13 mouse cellular contexts compared by ENCODE assay signal in genomic region chr4:120953667-120954066, GRCm38 (mm10).
"Had no signal": no experiment of that assay in that cellular context is flagged by ENCODE, and none has a peak within 500 bp of the region (broad histone marks: within the 10 kb centered on the region; RNA-seq: fewer than 3 reads in every experiment).

No protein-coding gene starts in this region.

- H3K4me2 ChIP-seq: limb, embryonic 12.5 days; midbrain, embryonic 12.5 days; neural tube, embryonic 15.5 days; stomach, embryonic 15.5 days had no signal

- H3K9me3 ChIP-seq: limb, embryonic 12.5 days; midbrain, embryonic 12.5 days; neural tube, embryonic 15.5 days; stomach, embryonic 15.5 days had no signal

- H3K27ac ChIP-seq: layer of hippocampus, adult 2 months; limb, embryonic 12.5 days; midbrain, embryonic 12.5 days; neural tube, embryonic 15.5 days; stomach, embryonic 15.5 days had no signal

- H3K9ac ChIP-seq: limb, embryonic 12.5 days; midbrain, embryonic 12.5 days; neural tube, embryonic 15.5 days; stomach, embryonic 15.5 days had no signal

- H3K27me3 ChIP-seq: limb, embryonic 12.5 days; midbrain, embryonic 12.5 days; neural tube, embryonic 15.5 days; stomach, embryonic 15.5 days had no signal

- H3K4me3 ChIP-seq: layer of hippocampus, adult 2 months; limb, embryonic 12.5 days; midbrain, embryonic 12.5 days; myocyte; neural tube, embryonic 15.5 days; stomach, embryonic 15.5 days had no signal

- DNase-seq: kidney, adult 18-20 months; kidney, postnatal 10 days; kidney, postnatal 4 days; lung, adult 18-20 months; right cerebral cortex, postnatal 4 days; spleen, adult 18-20 months; thymus, postnatal 36 days had no signal

- H3K36me3 ChIP-seq: limb, embryonic 12.5 days; midbrain, embryonic 12.5 days; neural tube, embryonic 15.5 days; stomach, embryonic 15.5 days had no signal
